Mouse (Mus musculus): ENCODE results near the gene Acap2. TPM values are rescaled to one million over a fixed set of nuclear protein-coding genes. Genes with fewer than 3 reads are reported as not detected.

Gene Acap2
- polyA plus RNA-seq, 1 experiment from 2014 or later = 26.3 TPM

GRCm38 (mm10) chr16:31052812-31053211 lies 148.2 kb downstream of the Acap2 start:
- WGBS = 67% methylated on average over 6 of the region's 6 CpGs
- no peak overlapping the region for H3K4me2 ChIP-seq (ENCODE audit: low read depth, low read length)
- no peaks in the 10 kb centered on the region for H3K36me3 ChIP-seq (ENCODE audit: control insufficient read depth, insufficient read depth, low read length)
- H3K4me3 ChIP-seq (ENCODE audit: low read depth, low read length) = no peak overlapping the region
- ATAC-seq (ENCODE audit: low read depth) (no peak), DNase-seq (ENCODE audit: low spot score) (no peak)
- no peak overlapping the region for H3K27ac ChIP-seq (replicated peaks; ENCODE audit: low read depth, low read length)
- H3K27me3 ChIP-seq (replicated peaks; ENCODE audit: control insufficient read depth, insufficient read depth, low read length) = no peaks in the 10 kb centered on the region
- no peak overlapping the region for H3K9ac ChIP-seq (ENCODE audit: low read depth, low read length)
- H3K9me3 ChIP-seq (ENCODE audit: control insufficient read depth, low read length) = no peaks in the 10 kb centered on the region
- H3K4me1 ChIP-seq (ENCODE audit: control insufficient read depth, insufficient read depth, low read length) = peaks cover 2% of the 10 kb centered on the region; the same call in 1 of the 2 replicates

DNA sequence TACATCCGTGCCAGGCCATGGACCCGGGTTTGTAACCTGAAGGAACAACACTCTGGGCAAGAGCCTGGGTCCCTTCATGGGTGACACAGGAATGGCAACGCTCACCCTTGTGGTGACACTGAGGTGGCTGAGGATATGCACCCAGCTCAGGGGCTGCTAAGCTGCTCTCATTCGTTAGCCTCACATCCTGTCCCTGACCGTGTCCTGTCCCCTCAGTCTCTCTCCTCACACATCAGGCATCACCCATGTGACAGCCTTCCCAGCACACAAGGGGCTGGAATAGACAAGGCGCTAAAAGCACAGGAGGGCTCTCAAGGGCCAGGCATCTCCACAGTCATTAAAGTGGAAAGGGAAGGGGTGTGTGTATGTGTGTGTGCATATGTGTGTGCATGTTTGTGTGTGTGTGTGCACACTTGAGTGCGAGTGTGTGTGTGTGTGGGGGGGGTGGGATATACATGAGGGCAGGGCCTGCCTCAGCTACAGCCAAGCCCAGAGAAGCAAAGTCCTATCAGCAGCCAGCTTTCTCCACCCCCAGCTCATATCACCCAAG lies 148.8 kb downstream of the Acap2 start:
- no peaks in the 10 kb centered on the region for H3K36me3 ChIP-seq (ENCODE audit: control insufficient read depth, insufficient read depth, low read length)
- ATAC-seq (ENCODE audit: low read depth) (no peak), DNase-seq (ENCODE audit: low spot score) (no peak)
- H3K27ac ChIP-seq (replicated peaks; ENCODE audit: low read depth, low read length) = no peak overlapping the region
- no peak overlapping the region for H3K9ac ChIP-seq (ENCODE audit: low read depth, low read length)
- H3K4me1 ChIP-seq (ENCODE audit: control insufficient read depth, insufficient read depth, low read length) = peaks cover 5% of the 10 kb centered on the region
- no peaks in the 10 kb centered on the region for H3K27me3 ChIP-seq (replicated peaks; ENCODE audit: control insufficient read depth, insufficient read depth, low read length)
- no peaks in the 10 kb centered on the region for H3K9me3 ChIP-seq (ENCODE audit: control insufficient read depth, low read length)
- WGBS = 75% methylated on average over 7 of the region's 7 CpGs
- H3K4me2 ChIP-seq (ENCODE audit: low read depth, low read length) = no peak overlapping the region
- H3K4me3 ChIP-seq (ENCODE audit: low read depth, low read length) = no peak overlapping the region

GRCm38 (mm10) chr16:31050701-31051100 lies 150.3 kb downstream of the Acap2 start:
- 82% methylated on average over 7 of the region's 7 CpGs for WGBS
- Histone ChIP-seq H3K4me3 (ENCODE audit: low read depth, low read length) (no peak overlapping the region), H3K27me3 (replicated peaks; ENCODE audit: control insufficient read depth, insufficient read depth, low read length) (no peaks in the 10 kb centered on the region), H3K4me1 (ENCODE audit: control insufficient read depth, insufficient read depth, low read length) (peaks cover 12% of the 10 kb centered on the region), H3K9ac (ENCODE audit: low read depth, low read length) (no peak overlapping the region), H3K27ac (replicated peaks; ENCODE audit: low read depth, low read length) (no peak overlapping the region), H3K9me3 (ENCODE audit: control insufficient read depth, low read length) (no peaks in the 10 kb centered on the region), H3K36me3 (ENCODE audit: control insufficient read depth, insufficient read depth, low read length) (no peaks in the 10 kb centered on the region), H3K4me2 (ENCODE audit: low read depth, low read length) (no peak overlapping the region)
- ATAC-seq (ENCODE audit: low read depth) (no peak), DNase-seq (ENCODE audit: low spot score) (no peak)

GRCm38 (mm10) chr16:31048194-31048593 lies 152.9 kb downstream of the Acap2 start:
- no peak for ATAC-seq (ENCODE audit: low read depth)
- H3K27me3 ChIP-seq (replicated peaks; ENCODE audit: control insufficient read depth, insufficient read depth, low read length) = no peaks in the 10 kb centered on the region
- H3K4me1 ChIP-seq (ENCODE audit: control insufficient read depth, insufficient read depth, low read length) = peaks cover 12% of the 10 kb centered on the region
- no peak for DNase-seq (ENCODE audit: low spot score)
- 84% methylated on average over 6 of the region's 6 CpGs for WGBS
- no peak overlapping the region for H3K9ac ChIP-seq (ENCODE audit: low read depth, low read length)
- H3K27ac ChIP-seq (replicated peaks; ENCODE audit: low read depth, low read length) = no peak overlapping the region
- H3K4me3 ChIP-seq (ENCODE audit: low read depth, low read length) = no peak overlapping the region
- H3K9me3 ChIP-seq (ENCODE audit: control insufficient read depth, low read length) = no peaks in the 10 kb centered on the region
- H3K36me3 ChIP-seq (ENCODE audit: control insufficient read depth, insufficient read depth, low read length) = no peaks in the 10 kb centered on the region
- H3K4me2 ChIP-seq (ENCODE audit: low read depth, low read length) = no peak overlapping the region

- Histone ChIP-seq H3K27ac (replicated peaks; ENCODE audit: low read depth, low read length) (no peak overlapping the region), H3K27me3 (replicated peaks; ENCODE audit: control insufficient read depth, insufficient read depth, low read length) (no peaks in the 10 kb centered on the region), H3K4me2 (ENCODE audit: low read depth, low read length) (no peak overlapping the region), H3K4me3 (ENCODE audit: low read depth, low read length) (no peak overlapping the region), H3K4me1 (ENCODE audit: control insufficient read depth, insufficient read depth, low read length) (peaks cover 12% of the 10 kb centered on the region), H3K36me3 (ENCODE audit: control insufficient read depth, insufficient read depth, low read length) (no peaks in the 10 kb centered on the region), H3K9ac (ENCODE audit: low read depth, low read length) (no peak overlapping the region), H3K9me3 (ENCODE audit: control insufficient read depth, low read length) (no peaks in the 10 kb centered on the region)
- DNase-seq (ENCODE audit: low spot score) = peak; percentile 63
- peak; percentile 70; the same call in 1 of the 2 replicates for ATAC-seq (ENCODE audit: low read depth)
- WGBS = 70% methylated on average over 9 of the region's 10 CpGs
Observed at GRCm38 (mm10) chr16:31047186-31047898, 153.7 kb downstream of the Acap2 start.

- H3K4me1 ChIP-seq (ENCODE audit: control insufficient read depth, insufficient read depth, low read length) = peaks cover 12% of the 10 kb centered on the region
- no peaks in the 10 kb centered on the region for H3K9me3 ChIP-seq (ENCODE audit: control insufficient read depth, low read length)
- no peaks in the 10 kb centered on the region for H3K36me3 ChIP-seq (ENCODE audit: control insufficient read depth, insufficient read depth, low read length)
- H3K9ac ChIP-seq (ENCODE audit: low read depth, low read length) = no peak overlapping the region
- peak; percentile 67 for DNase-seq (ENCODE audit: low spot score)
- no peak overlapping the region for H3K4me3 ChIP-seq (ENCODE audit: low read depth, low read length)
- peak; percentile 26; the same call in 1 of the 2 replicates for ATAC-seq (ENCODE audit: low read depth)
- H3K27me3 ChIP-seq (replicated peaks; ENCODE audit: control insufficient read depth, insufficient read depth, low read length) = no peaks in the 10 kb centered on the region
- no peak overlapping the region for H3K4me2 ChIP-seq (ENCODE audit: low read depth, low read length)
- peak overlapping the region; percentile 35 for H3K27ac ChIP-seq (replicated peaks; ENCODE audit: low read depth, low read length)
- 59% methylated on average over 14 of the region's 14 CpGs for WGBS
Observed at GRCm38 (mm10) chr16:31046217-31046659, 154.8 kb downstream of the Acap2 start.

- Histone ChIP-seq H3K4me1 (ENCODE audit: control insufficient read depth, insufficient read depth, low read length) (peaks cover 15% of the 10 kb centered on the region), H3K27me3 (replicated peaks; ENCODE audit: control insufficient read depth, insufficient read depth, low read length) (no peaks in the 10 kb centered on the region), H3K4me3 (ENCODE audit: low read depth, low read length) (no peak overlapping the region), H3K9me3 (ENCODE audit: control insufficient read depth, low read length) (no peaks in the 10 kb centered on the region), H3K27ac (replicated peaks; ENCODE audit: low read depth, low read length) (no peak overlapping the region), H3K36me3 (ENCODE audit: control insufficient read depth, insufficient read depth, low read length) (no peaks in the 10 kb centered on the region), H3K4me2 (ENCODE audit: low read depth, low read length) (no peak overlapping the region), H3K9ac (ENCODE audit: low read depth, low read length) (no peak overlapping the region)
- ATAC-seq (ENCODE audit: low read depth) = no peak
- DNase-seq (ENCODE audit: low spot score) = no peak
- WGBS = 81% methylated on average over 5 of the region's 5 CpGs
Observed at GRCm38 (mm10) chr16:31045211-31045610, 155.8 kb downstream of the Acap2 start.

DNA sequence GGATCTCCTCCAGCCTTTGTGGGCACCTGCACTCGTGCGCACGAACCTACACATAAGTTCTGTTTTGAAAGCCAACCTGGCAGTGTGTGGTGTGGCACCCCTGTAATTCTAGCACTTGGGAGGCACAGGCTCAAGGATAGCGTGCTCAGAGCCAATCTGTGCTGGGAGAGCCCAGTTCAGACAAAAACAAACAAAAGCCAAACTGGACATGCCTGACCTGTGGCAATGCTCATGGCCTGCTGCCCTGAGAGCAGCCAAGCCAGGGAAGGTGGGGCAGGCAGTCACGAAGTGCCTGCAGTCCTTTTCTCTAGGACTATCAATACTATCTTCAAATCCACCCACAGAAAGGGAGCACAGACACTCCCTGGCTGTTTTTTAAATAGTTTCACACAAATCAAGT lies 157.9 kb downstream of the Acap2 start:
- ATAC-seq (ENCODE audit: low read depth) = no peak
- Histone ChIP-seq H3K9ac (ENCODE audit: low read depth, low read length) (no peak overlapping the region), H3K4me2 (ENCODE audit: low read depth, low read length) (no peak overlapping the region), H3K4me1 (ENCODE audit: control insufficient read depth, insufficient read depth, low read length) (peaks cover 15% of the 10 kb centered on the region), H3K4me3 (ENCODE audit: low read depth, low read length) (no peak overlapping the region), H3K9me3 (ENCODE audit: control insufficient read depth, low read length) (no peaks in the 10 kb centered on the region), H3K27ac (replicated peaks; ENCODE audit: low read depth, low read length) (no peak overlapping the region), H3K36me3 (ENCODE audit: control insufficient read depth, insufficient read depth, low read length) (no peaks in the 10 kb centered on the region), H3K27me3 (replicated peaks; ENCODE audit: control insufficient read depth, insufficient read depth, low read length) (no peaks in the 10 kb centered on the region)
- DNase-seq (ENCODE audit: low spot score) = no peak
- WGBS = 80% methylated on average over 5 of the region's 5 CpGs
